Mouse (Mus musculus): Measurements from ENCODE around the gene Prkn.

The Prkn gene

DNA sequence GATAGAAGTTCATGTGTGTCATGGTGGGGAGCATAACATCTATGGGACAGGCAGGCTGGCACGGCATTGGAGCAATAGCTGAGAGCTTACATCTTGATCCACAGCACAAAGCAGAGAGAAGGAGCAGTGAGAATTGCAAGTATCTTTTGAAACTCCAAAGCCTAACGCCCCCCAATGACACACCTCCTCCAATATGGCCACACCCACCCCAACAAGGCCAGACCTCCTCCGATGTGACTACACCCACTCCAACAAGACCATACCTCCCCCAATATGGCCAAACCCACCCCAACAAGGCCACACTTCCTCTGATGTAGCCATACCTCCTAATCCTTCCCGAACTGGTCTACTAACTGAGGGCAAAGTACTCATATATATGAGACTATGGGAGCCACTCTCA, 1004.3 kb downstream of the Prkn start:
- no peak for DNase-seq (ENCODE audit: low spot score in 2 of 2)

- no peak for DNase-seq (ENCODE audit: low spot score in 2 of 2)
Observed at GRCm38 (mm10) chr17:11844989-11845388, 1004.8 kb downstream of the Prkn start.

- DNase-seq (ENCODE audit: low spot score in 2 of 2) = no peak
Observed at GRCm38 (mm10) chr17:11845506-11845905, 1005.3 kb downstream of the Prkn start.

- DNase-seq (ENCODE audit: low spot score in 2 of 2) = no peak
Observed at GRCm38 (mm10) chr17:11854571-11854970, 1014.4 kb downstream of the Prkn start.

- DNase-seq (ENCODE audit: low spot score in 2 of 2) = no peak
Observed at GRCm38 (mm10) chr17:11858772-11859405, 1018.7 kb downstream of the Prkn start.

GRCm38 (mm10) chr17:11861178-11861577, 1021.0 kb downstream of the Prkn start:
- DNase-seq (ENCODE audit: low spot score in 2 of 2) = no peak

DNA sequence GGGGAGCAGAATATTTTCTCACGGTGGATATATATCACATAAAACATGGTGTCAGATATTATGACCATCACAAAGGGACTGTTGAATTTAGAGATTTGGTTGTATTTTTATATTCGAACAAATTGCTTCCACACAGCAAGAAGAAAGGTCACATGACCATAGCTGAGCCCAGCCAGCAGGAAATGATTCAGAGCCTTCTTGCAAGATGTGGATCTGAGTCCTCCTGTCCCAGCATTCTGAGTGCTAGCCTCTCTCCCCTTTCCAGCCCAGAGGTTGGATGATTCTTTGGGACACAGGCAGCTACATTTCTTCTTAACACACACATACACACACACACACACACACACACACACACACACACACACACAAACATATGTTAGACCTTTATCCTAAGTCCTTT, 1022.2 kb downstream of the Prkn start:
- DNase-seq (ENCODE audit: low spot score in 2 of 2) = no peak

DNA sequence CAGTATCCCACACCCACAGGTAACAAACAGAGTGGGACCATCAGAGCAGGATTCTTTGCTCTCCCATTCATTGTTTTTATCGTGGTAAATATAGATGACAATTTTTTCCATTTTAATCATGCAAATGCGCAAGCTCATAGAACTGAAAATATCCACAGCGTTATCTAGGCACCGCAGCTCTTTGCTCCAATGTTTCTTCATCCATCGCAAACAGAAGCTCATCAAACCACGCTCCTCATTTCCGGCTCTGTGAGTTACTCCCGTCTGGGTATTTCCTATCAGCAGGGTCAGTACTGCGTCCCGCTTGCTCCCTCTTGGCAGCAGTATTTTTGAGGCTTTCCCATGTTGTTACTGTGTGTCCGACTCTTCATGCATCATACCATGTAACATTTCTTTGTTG, 1022.8 kb downstream of the Prkn start:
- DNase-seq (ENCODE audit: low spot score in 2 of 2) = no peak

GRCm38 (mm10) chr17:11866231-11866630, 1026.0 kb downstream of the Prkn start:
- no peak for DNase-seq (ENCODE audit: low spot score in 2 of 2)

- no peak for DNase-seq (ENCODE audit: low spot score in 2 of 2)
Observed at GRCm38 (mm10) chr17:11867334-11868095, 1027.3 kb downstream of the Prkn start.

DNA sequence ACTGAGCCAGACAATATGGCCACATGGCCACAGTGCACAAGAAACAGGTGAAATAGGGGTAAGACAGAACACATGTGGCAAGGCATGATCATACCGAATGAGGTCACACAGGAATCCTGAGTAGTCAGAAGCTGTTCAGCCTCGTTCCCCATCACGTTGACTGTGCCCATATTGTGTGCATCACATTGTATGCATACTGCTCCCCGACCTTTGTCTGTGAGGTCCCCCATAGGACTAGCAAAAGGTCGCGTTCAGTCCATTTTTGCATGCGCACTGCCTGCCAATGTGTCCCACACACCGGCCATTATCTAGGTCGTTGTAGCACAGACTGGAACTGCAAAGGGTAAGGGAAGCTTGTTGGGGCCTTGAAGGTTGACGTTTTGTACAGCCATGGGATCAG, 1030.4 kb downstream of the Prkn start:
- no peak for DNase-seq (ENCODE audit: low spot score in 2 of 2)

- no peak for DNase-seq (ENCODE audit: low spot score in 2 of 2)
Observed at GRCm38 (mm10) chr17:11876240-11876639, 1036.1 kb downstream of the Prkn start.

GRCm38 (mm10) chr17:11881110-11881820, 1041.1 kb downstream of the Prkn start:
- no peak for DNase-seq (ENCODE audit: low spot score in 2 of 2)

DNA sequence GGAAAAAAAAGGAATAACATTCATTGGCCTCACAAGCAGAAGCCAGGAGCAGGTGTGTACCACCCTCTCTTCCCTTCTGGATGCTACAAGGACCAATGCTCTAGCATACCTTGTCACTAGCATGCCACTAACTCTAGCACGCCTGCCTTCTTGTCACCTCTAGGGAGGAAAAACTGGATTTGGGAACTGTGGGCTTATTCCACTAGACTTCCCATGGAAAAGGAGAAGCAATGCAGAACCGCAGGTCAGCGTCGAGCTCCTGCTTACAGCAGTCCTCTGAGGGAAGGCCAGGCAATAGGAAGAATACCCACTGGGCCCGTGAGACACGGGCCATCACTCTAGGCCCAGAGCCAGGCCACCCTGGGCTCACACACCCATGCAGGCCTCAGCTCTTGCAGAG, 1045.4 kb downstream of the Prkn start:
- DNase-seq (ENCODE audit: low spot score in 2 of 2) = no peak

DNA sequence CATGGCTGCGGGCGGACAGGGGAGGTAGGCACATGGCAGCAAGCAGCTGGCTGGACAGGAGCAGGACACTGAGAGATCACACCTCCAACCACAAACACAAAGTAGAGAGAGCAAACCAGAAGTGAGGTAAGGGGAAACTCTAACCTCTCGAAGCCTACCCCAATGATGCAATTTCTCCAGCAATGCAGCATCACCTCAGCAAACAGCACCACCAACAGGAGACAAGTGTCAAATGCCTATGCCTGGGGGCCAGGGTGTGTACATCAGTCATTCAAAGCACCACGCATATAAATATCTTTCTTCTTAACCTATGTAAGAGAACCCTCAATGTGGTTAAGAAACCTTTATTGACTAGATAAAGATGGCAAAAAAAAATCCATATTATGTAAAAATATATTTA, 1046.8 kb downstream of the Prkn start:
- DNase-seq (ENCODE audit: low spot score in 2 of 2) = no peak

DNA sequence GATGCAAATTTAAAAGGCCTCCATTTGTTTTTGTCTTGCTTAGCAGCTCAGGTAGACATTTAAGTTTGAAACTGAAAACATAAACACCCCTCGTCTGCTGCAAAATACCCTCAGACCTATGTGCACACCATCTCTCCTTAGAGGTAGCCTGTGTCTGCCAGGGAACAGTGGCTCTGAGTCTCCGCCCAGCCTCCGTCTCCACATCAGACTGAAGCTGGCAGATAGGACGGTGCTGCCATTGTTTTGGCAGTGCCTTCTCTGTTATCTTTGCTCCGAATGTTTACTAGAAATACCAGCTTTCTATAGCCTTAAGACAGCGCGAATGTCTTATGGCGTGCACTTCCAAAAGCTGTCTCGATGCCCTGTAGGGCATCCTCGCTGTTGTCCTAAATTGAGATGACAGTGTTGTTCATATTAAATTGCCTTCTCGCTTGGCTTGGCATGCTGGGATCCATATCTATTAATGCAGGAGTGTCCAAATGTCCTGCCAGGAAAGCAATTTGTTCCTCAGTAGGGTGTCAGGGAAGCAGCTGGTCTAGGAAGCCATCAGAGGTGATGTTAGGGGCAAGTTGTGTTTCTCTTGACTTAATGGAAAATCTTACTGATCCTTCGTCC, 1047.5 kb downstream of the Prkn start:
- no peak for DNase-seq (ENCODE audit: low spot score in 2 of 2)

DNA sequence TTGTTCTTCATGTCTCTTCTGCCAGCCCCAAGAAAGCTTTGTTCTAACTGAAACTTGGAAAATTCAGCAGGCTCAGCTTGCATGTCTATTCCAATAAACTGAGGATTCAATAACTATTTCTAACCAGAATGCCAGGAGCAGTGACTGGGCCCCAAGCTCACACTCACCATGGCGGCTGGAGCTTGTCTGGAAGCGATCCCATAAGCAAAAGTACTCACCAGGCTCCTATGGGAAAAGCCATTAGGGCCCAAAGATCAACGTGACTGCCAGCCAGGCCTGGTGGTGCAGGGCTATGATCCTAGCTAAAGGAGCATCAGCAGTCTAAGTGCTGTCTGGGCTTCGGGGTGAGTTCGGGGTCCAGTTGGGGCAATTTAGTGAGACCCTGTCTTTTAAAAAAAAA, 1048.6 kb downstream of the Prkn start:
- DNase-seq (ENCODE audit: low spot score in 2 of 2) = no peak

DNA sequence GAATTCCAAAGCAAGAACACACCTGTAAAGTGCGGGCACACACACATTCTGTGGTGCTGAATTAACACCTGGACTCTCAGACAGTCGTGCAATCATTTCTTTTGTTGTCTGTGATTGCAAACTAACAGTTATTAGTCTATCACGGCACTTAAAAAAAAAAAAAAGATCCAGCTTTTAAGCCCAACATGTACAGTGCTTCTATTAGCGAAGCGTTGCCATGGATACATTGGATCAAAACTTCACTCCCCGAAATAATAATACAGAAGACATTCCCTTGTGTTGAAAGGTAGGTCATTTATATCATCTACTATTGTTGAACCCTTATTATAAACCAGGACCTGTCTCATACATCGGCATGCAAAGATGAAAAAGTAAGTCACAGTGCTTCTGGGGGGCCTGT, 1060.1 kb downstream of the Prkn start:
- no peak for DNase-seq (ENCODE audit: low spot score in 2 of 2)

DNA sequence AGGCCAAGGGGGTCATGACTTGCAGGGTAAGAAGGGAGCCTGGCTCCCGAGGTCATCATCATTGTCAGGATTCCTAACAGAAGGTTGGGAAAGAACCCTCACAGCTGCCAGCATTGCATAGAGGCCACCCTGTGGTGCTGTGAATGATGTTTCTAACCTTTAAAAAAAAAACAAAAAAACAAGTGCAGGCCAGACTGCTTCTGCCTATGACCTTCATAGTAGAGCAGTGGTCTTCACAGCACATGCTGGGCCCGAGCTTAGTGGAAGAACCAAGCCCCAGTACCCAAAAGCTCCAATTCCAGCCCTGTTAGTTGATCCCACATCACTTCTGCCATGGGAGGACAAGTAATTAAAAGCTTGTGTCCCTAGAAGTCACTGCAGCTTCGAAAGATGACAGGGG, 1061.5 kb downstream of the Prkn start:
- DNase-seq (ENCODE audit: low spot score in 2 of 2) = no peak

DNA sequence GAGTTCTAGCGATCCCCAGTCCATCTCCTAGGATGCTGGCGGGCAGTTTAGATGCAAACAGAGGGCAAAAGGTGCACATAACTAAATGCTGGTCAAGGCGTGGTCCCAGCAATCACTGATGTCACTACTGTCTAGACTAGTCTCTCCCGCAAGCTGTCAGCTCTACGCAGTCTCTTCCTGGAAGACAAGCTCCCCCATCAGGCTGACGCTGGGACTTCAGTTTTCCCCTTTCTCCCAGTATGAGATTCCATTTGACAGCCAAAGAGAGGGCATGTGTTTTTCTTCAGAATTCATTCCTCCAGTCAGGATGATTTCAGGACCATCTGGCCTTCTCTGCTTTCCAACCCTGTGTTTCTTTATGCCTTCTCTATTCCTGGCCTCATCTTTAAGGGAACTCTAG, 1062.8 kb downstream of the Prkn start:
- no peak for DNase-seq (ENCODE audit: low spot score in 2 of 2)

GRCm38 (mm10) chr17:11910668-11911398, 1070.6 kb downstream of the Prkn start:
- DNase-seq (ENCODE audit: low spot score in 2 of 2) = no peak

DNA sequence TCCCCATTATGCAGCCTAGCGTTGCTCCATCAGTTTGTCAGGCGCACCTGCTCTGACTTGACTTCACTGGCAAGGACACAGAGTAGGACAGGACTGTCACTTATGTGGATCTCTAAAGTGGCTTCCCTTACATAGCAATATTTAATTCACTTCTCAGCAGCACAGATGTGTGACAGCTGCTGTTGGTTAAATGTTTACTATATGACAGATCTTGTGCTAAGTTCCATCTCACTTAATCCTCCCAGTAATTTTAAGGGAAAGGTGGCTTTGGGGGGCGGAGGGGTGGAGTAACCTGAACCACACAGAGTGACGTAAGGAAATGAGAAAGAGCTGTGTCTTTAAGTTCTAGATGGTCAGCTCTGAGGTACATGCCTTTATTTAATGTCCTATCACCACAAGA, 1072.0 kb downstream of the Prkn start:
- no peak for DNase-seq (ENCODE audit: low spot score in 2 of 2)
